In genomic region chr15:96828681-96829080, GRCm38 (mm10) we compare ENCODE assay signal across 30 mouse cellular contexts.
"Had no signal": no experiment of that assay in that cellular context is flagged by ENCODE, and none has a peak within 500 bp of the region (broad histone marks: within the 10 kb centered on the region; RNA-seq: fewer than 3 reads in every experiment).

No protein-coding gene starts in this region.

- H3K27ac ChIP-seq: limb, embryonic 12.5 days; limb, embryonic 13.5 days; limb, embryonic 15.5 days; liver, embryonic 12.5 days; liver, embryonic 13.5 days; liver, embryonic 14.5 days; liver, embryonic 15.5 days; lung, embryonic 15.5 days; macrophage; midbrain, embryonic 10.5 days; midbrain, embryonic 12.5 days; midbrain, embryonic 13.5 days; midbrain, embryonic 15.5 days; neural tube, embryonic 12.5 days had no signal

- H3K4me2 ChIP-seq: limb, embryonic 12.5 days; limb, embryonic 13.5 days; limb, embryonic 15.5 days; liver, embryonic 11.5 days; liver, embryonic 12.5 days; liver, embryonic 13.5 days; liver, embryonic 15.5 days; lung, embryonic 14.5 days; lung, embryonic 15.5 days; midbrain, embryonic 11.5 days; midbrain, embryonic 12.5 days; midbrain, embryonic 13.5 days; midbrain, embryonic 15.5 days; neural tube, embryonic 12.5 days had no signal

- ATAC-seq: liver, embryonic 12.5 days; liver, postnatal 0 days; lung, postnatal 0 days; midbrain, embryonic 13.5 days; midbrain, embryonic 15.5 days; midbrain, embryonic 16.5 days had no signal

- DNase-seq: left cerebral cortex, postnatal 4 days; liver; liver, embryonic 13.5 days; liver, postnatal 0 days; lung, adult 18-20 months; lung, adult 2 months; lung, postnatal 10 days; lung, postnatal 14 days; lung, postnatal 36 days; midbrain, embryonic 14.5 days had no signal

- H3K27me3 ChIP-seq: limb, embryonic 12.5 days; limb, embryonic 13.5 days; limb, embryonic 15.5 days; liver, embryonic 12.5 days; liver, embryonic 13.5 days; liver, embryonic 15.5 days; lung, embryonic 15.5 days; megakaryocyte, embryonic 14.5 days; midbrain, embryonic 12.5 days; midbrain, embryonic 13.5 days; midbrain, embryonic 15.5 days; neural tube, embryonic 12.5 days had no signal

- H3K9me3 ChIP-seq: limb, embryonic 12.5 days; limb, embryonic 13.5 days; limb, embryonic 15.5 days; liver, embryonic 12.5 days; liver, embryonic 13.5 days; liver, embryonic 15.5 days; lung, embryonic 15.5 days; midbrain, embryonic 10.5 days; midbrain, embryonic 12.5 days; midbrain, embryonic 13.5 days; midbrain, embryonic 15.5 days; neural tube, embryonic 12.5 days had no signal

- H3K9ac ChIP-seq: limb, embryonic 12.5 days; limb, embryonic 13.5 days; limb, embryonic 15.5 days; liver, embryonic 12.5 days; liver, embryonic 13.5 days; liver, embryonic 14.5 days; liver, embryonic 15.5 days; liver, postnatal 0 days; lung, embryonic 14.5 days; lung, embryonic 15.5 days; midbrain, embryonic 12.5 days; midbrain, embryonic 13.5 days; midbrain, embryonic 15.5 days; neural tube, embryonic 12.5 days had no signal

- H3K4me3 ChIP-seq: limb, embryonic 12.5 days; limb, embryonic 13.5 days; limb, embryonic 15.5 days; liver, embryonic 12.5 days; liver, embryonic 13.5 days; liver, embryonic 15.5 days; lung, embryonic 15.5 days; megakaryocyte, embryonic 14.5 days; midbrain, embryonic 10.5 days; midbrain, embryonic 12.5 days; midbrain, embryonic 13.5 days; midbrain, embryonic 15.5 days; myocyte; neural tube, embryonic 12.5 days had no signal

- H3K36me3 ChIP-seq: limb, embryonic 12.5 days; limb, embryonic 13.5 days; limb, embryonic 15.5 days; liver, embryonic 12.5 days; liver, embryonic 13.5 days; liver, embryonic 15.5 days; lung, embryonic 15.5 days; midbrain, embryonic 10.5 days; midbrain, embryonic 12.5 days; midbrain, embryonic 13.5 days; midbrain, embryonic 15.5 days; neural tube, embryonic 12.5 days had no signal

- H3K4me1 ChIP-seq: limb, embryonic 12.5 days; limb, embryonic 13.5 days; liver, embryonic 12.5 days; liver, embryonic 15.5 days; megakaryocyte, embryonic 14.5 days; midbrain, embryonic 10.5 days; midbrain, embryonic 12.5 days; midbrain, embryonic 13.5 days; midbrain, embryonic 15.5 days; neural tube, embryonic 12.5 days had no signal
